ENCODE assay signal across 8 mouse cellular contexts in genomic region chr19:8953135-8954039, GRCm38 (mm10). TPM values are rescaled to one million over a fixed set of nuclear protein-coding genes. Genes with fewer than 3 reads are reported as not detected.
A peak's percentile ranks its signal among the peaks of the same experiment; 100 is the strongest.
DNase-seq lines count a peak whose midpoint lies in the region; ATAC-seq lines count a peak whose summit lies in the region.

Tut1 (plus strand) TSS chr19:8953847.

- ATAC-seq in megakaryocyte progenitor cell, adult 5-6 weeks (replicated peaks; ENCODE audit: poor library complexity) = peak; percentile 96

- peak; percentile 99 for DNase-seq in adipocyte (ENCODE audit: low spot score)
- peak; percentile 99 for DNase-seq in embryo, embryonic 10 days (ENCODE audit: low spot score)
- DNase-seq in gastrocnemius, postnatal 10 days = peak; percentile 76
- peak; percentile 99 for DNase-seq in induced T-regulatory cell, adult 2 months (ENCODE audit: low read depth)
- peak; percentile 88 to 98 for DNase-seq in left cerebral cortex, adult 9 months (ENCODE audit: low spot score in 2 of 2)
- peak; percentile 82 for DNase-seq in right cerebral cortex, postnatal 14 days
- DNase-seq in urinary bladder, postnatal 36 days (ENCODE audit: low spot score in 2 of 2) = peak; percentile 91 to 92

RNA-seq across cellular contexts. Expression of gene Tut1, which starts in this region (rescaled TPM):
- total RNA-seq in gastrocnemius, postnatal 10 days (2021) = 10 to 100 TPM in 1 of 2 experiments, 1 to 10 TPM in 1; 9.1 to 11.2 TPM
- total RNA-seq in megakaryocyte progenitor cell, adult 5-6 weeks (2015) = 6.2 and 8.7 TPM in 2 replicates
- 19.9 and 23.8 TPM in 2 replicates for total RNA-seq in megakaryocyte progenitor cell, adult 5-6 weeks (2017)

Comparison
In these comparisons a context has a peak if more than half of its experiments do, and no peak if none do; other contexts are left out.
1. Peak in every context shown above with its lines: DNase-seq and ATAC-seq.